Mouse (Mus musculus) heart, embryonic 14.5 days (tissue): ENCODE measurements at regions not wholly inside any gene's neighbourhood (a gene's known extent, or its start where the extent isn't known, plus 50 kb on each side); places are given as distances from the start of the nearest gene placed in this dataset.

Source experiments
- ATAC-seq: fragments of 200-750 bp; cut with Nextera tagmentation; 2 replicates; pipeline ENCODE4 v1.8.0; 2017; ENCODE audit warnings: low read depth, moderate TSS enrichment; ENCODE audit not compliant: insufficient number of reproducible peaks, insufficient read depth, low FRiP score
- H3K27ac ChIP-seq, 2 experiments: fragments of 200-500 bp in 1 of 2; fragments of 300-500 bp in 1 of 2; sonication (generic) in 1 of 2; replicated peaks in 1 of 2; 2 replicates each; pipeline ENCODE4 v1.5.1; 2012 to 2014; ENCODE audit warnings: low read depth in 2 of 2, low read length in 2 of 2, control low read depth in 1 of 2, mild to moderate bottlenecking in 1 of 2, mixed read lengths in 1 of 2; ENCODE audit not compliant: control insufficient read depth in 1 of 2, insufficient read depth in 1 of 2
- H3K27me3 ChIP-seq: fragments of 300-500 bp; sonication (generic); 2 replicates; pipeline ENCODE4 v1.6.1; 2014; ENCODE audit warnings: mild to moderate bottlenecking, low read length, control low read depth; ENCODE audit not compliant: control insufficient read depth, insufficient read depth
- H3K36me3 ChIP-seq: fragments of 300-500 bp; sonication (generic); 2 replicates; pipeline ENCODE4 v1.6.1; 2014; ENCODE audit warnings: mild to moderate bottlenecking, control low read depth, low read length, mixed read lengths; ENCODE audit not compliant: control insufficient read depth, insufficient read depth
- H3K4me1 ChIP-seq, 2 experiments: fragments of 200-500 bp in 1 of 2; fragments of 300-500 bp in 1 of 2; sonication (generic) in 1 of 2; 2 replicates each; pipeline ENCODE4 v1.6.1; 2012 to 2014; ENCODE audit warnings: low read length in 2 of 2, control low read depth in 1 of 2, mixed read lengths in 1 of 2; ENCODE audit not compliant: control insufficient read depth in 2 of 2, insufficient read depth in 2 of 2
- H3K4me2 ChIP-seq: fragments of 300-500 bp; sonication (generic); 2 replicates; pipeline ENCODE4 v1.6.1; 2014; ENCODE audit warnings: mild to moderate bottlenecking, low read length
- H3K4me3 ChIP-seq, 2 experiments: fragments of 200-500 bp in 1 of 2; fragments of 300-500 bp in 1 of 2; sonication (generic) in 1 of 2; 2 replicates each; pipeline ENCODE4 v1.5.1; 2012 to 2014; ENCODE audit warnings: low read length in 2 of 2, mild to moderate bottlenecking in 2 of 2, control low read depth in 1 of 2, low read depth in 1 of 2, moderate library complexity in 1 of 2; ENCODE audit not compliant: control insufficient read depth in 1 of 2, insufficient read depth in 1 of 2
- H3K9ac ChIP-seq: fragments of 300-500 bp; sonication (generic); 2 replicates; pipeline ENCODE4 v1.6.1; 2014; ENCODE audit warnings: mild to moderate bottlenecking, low read length
- H3K9me3 ChIP-seq: fragments of 300-500 bp; sonication (generic); 2 replicates; pipeline ENCODE4 v1.6.1; 2016; ENCODE audit warnings: low read length, control low read depth; ENCODE audit not compliant: control insufficient read depth
- WGBS: fragments of 180-500 bp; shearing (Covaris S2); extraction: QIAGEN DNeasy Blood & Tissue Kit; methylation state at CpG from one replicate; pipeline ENCODE4 v1.1.7; 2014; 5-methylcytosine and 5-hydroxymethylcytosine counted together

DNA sequence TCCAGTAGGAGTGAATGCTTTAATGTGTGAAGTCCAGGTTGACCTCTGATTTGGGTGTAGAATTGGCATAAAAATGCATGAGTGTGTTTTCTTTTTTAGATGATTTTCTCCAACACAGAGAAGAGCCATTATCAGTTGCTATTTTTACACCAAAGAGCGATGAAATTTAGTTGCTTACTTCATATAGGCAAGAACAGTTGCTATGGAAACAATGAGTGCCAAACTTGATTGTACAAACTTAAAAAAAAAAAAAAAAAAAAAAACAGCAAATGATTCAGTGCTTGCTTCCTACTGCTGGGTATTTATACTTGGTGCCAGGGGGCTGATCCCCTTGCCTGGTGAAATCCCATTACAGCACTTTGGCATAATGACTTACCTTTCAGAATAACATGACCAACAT, 268.0 kb downstream of the Sec23a start:
- Histone ChIP-seq H3K9ac (no peak overlapping the region), H3K4me3 (no peak overlapping the region), H3K4me2 (no peak overlapping the region), H3K27ac (no peak overlapping the region), H3K4me1 (peaks cover 2 to 5% of the 10 kb centered on the region in 2 experiments; a peak in 2 of 4 replicates), H3K27me3 (no peaks in the 10 kb centered on the region), H3K9me3 (no peaks in the 10 kb centered on the region), H3K36me3 (no peaks in the 10 kb centered on the region)
- 43% methylated on average over 1 of the region's 1 CpGs for WGBS
- no peak for ATAC-seq

DNA sequence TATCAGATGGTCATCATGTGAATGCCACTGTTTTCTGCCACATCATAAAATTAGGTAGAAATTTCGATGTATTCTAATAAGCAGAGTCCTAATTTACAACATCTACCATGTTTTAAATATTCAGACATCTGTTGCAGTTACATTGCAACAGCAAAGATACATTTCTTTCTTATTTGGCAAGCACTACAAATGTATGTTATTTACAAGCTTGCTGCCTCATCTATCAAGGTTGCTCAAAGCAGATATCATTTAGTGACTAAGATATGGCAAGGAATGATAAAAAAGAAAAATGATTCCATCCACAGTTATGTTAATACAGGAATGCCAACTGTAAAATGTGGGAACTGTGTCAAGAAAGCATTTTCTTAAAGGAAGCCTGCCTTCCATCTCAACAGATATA, 283.7 kb downstream of the Sec23a start:
- Histone ChIP-seq H3K9me3 (no peaks in the 10 kb centered on the region), H3K4me1 (no peaks in the 10 kb centered on the region), H3K27ac (no peak overlapping the region), H3K36me3 (no peaks in the 10 kb centered on the region), H3K27me3 (no peaks in the 10 kb centered on the region), H3K9ac (no peak overlapping the region), H3K4me3 (no peak overlapping the region), H3K4me2 (no peak overlapping the region)
- WGBS = 32% methylated on average over 1 of the region's 1 CpGs
- no peak for ATAC-seq

DNA sequence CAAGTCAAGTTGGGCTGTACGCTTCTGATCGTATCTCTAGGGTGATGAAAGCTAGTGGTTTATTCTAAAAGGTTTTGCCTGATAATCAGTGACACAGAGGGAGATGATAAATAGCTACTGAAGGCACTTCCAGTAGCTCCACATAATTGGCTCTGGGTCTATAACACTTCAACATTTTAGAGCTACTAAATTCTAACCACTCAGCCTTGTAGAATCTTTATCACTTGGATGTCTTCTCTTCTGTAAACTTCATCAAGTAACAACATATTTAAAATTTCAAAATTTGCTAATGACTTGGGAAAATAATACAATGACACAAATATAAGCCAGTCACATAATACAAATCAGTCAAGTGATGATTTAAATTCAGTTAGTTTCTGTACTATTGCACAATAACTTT, 284.3 kb downstream of the Sec23a start:
- Histone ChIP-seq H3K4me2 (no peak overlapping the region), H3K4me1 (no peaks in the 10 kb centered on the region), H3K4me3 (no peak overlapping the region), H3K9me3 (no peaks in the 10 kb centered on the region), H3K36me3 (no peaks in the 10 kb centered on the region), H3K27ac (no peak overlapping the region), H3K27me3 (no peaks in the 10 kb centered on the region), H3K9ac (no peak overlapping the region)
- no peak for ATAC-seq
- 74% methylated on average over 2 of the region's 2 CpGs for WGBS

DNA sequence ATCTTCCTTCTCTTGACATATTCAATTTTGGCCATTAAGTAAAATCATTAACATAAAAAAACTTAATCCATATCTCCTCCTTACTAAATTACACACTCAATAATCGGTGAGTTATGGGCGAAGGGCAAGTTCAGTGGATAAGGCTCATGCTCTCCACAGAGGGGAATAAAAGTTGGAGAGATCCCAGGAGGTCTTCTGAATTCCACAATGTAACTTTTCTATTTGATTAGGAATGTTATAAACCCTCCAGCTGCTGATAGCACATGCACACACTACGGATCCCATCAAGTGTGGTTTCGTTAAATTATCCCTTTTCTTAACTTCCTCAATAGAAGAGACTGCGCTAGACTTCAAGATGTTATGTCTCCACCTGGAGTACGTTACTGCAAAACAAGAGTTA, 293.9 kb downstream of the Sec23a start:
- H3K4me1 ChIP-seq = no peaks in the 10 kb centered on the region; a peak in 1 of 4 replicates
- WGBS = 83% methylated on average over 6 of the region's 6 CpGs
- H3K27me3 ChIP-seq = no peaks in the 10 kb centered on the region
- H3K9me3 ChIP-seq = no peaks in the 10 kb centered on the region
- no peak overlapping the region for H3K4me2 ChIP-seq
- H3K9ac ChIP-seq = no peak overlapping the region
- no peak overlapping the region for H3K27ac ChIP-seq
- ATAC-seq = no peak
- H3K4me3 ChIP-seq = no peak overlapping the region
- H3K36me3 ChIP-seq = no peaks in the 10 kb centered on the region

DNA sequence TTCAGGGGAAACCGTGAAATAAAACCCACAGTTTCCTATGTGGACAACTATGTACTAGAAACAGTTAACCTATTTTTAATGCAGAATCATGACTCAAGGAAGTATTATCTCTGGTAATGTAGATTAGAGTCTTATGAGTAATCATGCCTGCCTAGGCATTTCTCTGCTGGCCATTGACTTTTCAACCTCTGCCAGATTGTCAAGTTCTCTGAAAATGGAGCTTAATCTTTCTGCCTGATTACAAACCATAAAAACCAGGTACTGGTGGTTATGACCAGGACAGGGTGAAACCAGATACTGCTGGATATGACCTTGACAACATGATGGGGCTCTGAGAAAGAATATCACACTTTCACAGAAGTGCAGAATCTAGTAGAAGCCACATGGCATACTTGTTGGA, 297.6 kb downstream of the Sec23a start:
- H3K4me1 ChIP-seq = no peaks in the 10 kb centered on the region; a peak in 1 of 4 replicates
- no peak overlapping the region for H3K27ac ChIP-seq
- no peaks in the 10 kb centered on the region for H3K9me3 ChIP-seq
- no peaks in the 10 kb centered on the region for H3K36me3 ChIP-seq
- H3K4me2 ChIP-seq = no peak overlapping the region
- WGBS = 59% methylated on average over 1 of the region's 1 CpGs
- no peaks in the 10 kb centered on the region for H3K27me3 ChIP-seq
- no peak overlapping the region for H3K4me3 ChIP-seq
- no peak overlapping the region for H3K9ac ChIP-seq
- no peak for ATAC-seq

DNA sequence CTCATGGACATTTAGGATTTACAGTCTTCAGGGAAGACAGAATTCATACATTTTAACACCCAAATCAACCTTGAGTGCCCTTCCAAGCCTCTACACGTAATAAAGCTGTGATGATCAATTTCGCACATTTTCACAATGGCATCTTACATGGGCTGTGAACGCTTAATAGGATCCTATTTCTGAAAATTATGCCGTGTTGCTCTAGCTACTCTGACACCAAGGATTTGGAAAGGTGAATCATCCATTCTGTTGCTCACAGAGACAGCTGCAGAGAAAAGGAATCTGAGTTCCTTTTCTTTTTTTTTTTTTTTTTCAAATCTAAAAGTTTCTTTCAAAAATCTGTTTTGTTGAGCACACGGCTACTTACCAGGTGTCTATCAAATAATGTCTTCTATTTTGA, 316.1 kb downstream of the Sec23a start:
- Histone ChIP-seq H3K9ac (no peak overlapping the region), H3K27ac (no peak overlapping the region), H3K9me3 (0 out of 2 replicates have a peak, but pooled peaks cover 3% of the 10 kb centered on the region), H3K36me3 (no peaks in the 10 kb centered on the region), H3K4me3 (no peak overlapping the region), H3K4me2 (no peak overlapping the region), H3K27me3 (no peaks in the 10 kb centered on the region), H3K4me1 (no peaks in the 10 kb centered on the region)
- 84% methylated on average over 5 of the region's 5 CpGs for WGBS
- no peak for ATAC-seq

DNA sequence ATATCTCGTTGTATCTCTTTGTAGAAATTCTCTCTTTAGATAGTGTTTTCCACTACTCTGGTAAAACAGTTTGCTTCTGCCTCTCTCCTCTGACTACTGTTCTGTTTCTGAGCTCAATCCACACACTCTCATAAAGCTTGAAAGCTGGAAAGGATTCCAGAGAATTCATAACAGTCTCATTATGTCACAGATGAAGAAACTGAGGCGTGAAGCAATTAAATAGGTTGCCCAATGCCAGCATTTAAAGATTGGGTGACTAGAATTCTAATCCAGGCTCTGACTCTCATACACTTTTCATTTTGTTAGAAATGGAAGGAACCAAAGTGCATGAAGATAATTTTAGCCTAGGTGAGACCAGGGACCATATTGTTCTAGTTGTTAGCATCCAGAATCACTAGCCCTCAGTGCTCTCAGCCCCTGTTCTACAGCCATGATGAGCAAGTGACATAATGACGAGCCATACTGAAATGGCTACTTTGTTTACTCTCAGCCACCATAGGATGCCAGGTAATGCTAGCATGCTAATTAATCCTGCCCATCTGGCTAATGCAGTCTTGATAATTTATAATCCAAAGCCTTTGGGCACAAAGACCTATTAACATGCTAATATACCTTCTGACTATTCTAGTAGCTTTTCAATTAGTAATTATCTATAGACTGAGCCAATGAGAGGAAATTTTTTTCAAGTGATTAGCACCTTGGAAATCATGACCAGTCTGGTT, 341.7 kb downstream of the Sec23a start:
- Histone ChIP-seq H3K27ac (no peak overlapping the region), H3K4me2 (no peak overlapping the region), H3K27me3 (no peaks in the 10 kb centered on the region), H3K9me3 (no peaks in the 10 kb centered on the region), H3K9ac (no peak overlapping the region), H3K36me3 (no peaks in the 10 kb centered on the region), H3K4me3 (no peak overlapping the region), H3K4me1 (no peaks in the 10 kb centered on the region)
- 72% methylated on average over 3 of the region's 3 CpGs for WGBS
- no peak for ATAC-seq

DNA sequence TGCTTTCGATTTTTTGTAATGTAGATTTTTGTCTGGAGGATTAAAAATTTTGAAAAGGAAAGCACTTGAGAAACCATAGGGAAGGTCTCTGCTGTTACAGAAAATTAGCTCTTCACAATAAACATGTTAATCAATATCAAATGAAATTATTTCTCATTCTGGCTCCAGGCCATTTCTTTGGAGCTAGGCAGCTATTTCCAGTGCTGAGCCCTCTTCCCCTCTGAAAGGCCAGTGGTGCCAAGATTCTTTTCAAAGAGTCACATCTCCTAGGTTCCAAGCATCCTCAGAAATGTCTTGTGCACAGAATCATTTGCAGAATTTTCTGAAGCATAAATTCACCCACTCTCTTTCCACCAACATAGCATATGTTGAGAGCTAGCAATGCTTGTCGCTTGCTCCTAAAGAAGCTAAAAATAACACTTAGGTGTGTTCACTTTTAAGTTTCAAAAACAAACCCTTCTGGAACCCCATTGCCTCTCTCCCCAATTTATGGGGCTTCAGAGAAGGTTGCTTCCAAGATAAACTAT, 357.2 kb downstream of the Sec23a start:
- Histone ChIP-seq H3K9me3 (no peaks in the 10 kb centered on the region), H3K4me1 (no peaks in the 10 kb centered on the region), H3K4me3 (no peak overlapping the region), H3K9ac (no peak overlapping the region), H3K27ac (no peak overlapping the region), H3K36me3 (no peaks in the 10 kb centered on the region), H3K4me2 (no peak overlapping the region), H3K27me3 (no peaks in the 10 kb centered on the region)
- ATAC-seq = no peak
- WGBS = 78% methylated on average over 2 of the region's 2 CpGs
